In genomic region chr5:34177821-34178220, GRCm38 (mm10) we compare ENCODE assay signal across 28 mouse cellular contexts. TPM values are rescaled to one million over a fixed set of nuclear protein-coding genes. Genes with fewer than 3 reads are reported as not detected.
DNase-seq lines count a peak whose midpoint lies in the region; ATAC-seq and TF ChIP-seq lines count a peak whose summit lies in the region.
"Had no signal": no experiment of that assay in that cellular context is flagged by ENCODE, and none has a peak within 500 bp of the region (broad histone marks: within the 10 kb centered on the region; RNA-seq: fewer than 3 reads in every experiment).

No protein-coding gene starts in this region.

- ATAC-seq in limb, embryonic 11.5 days (ENCODE audit: insufficient number of reproducible peaks, low FRiP score, low TSS enrichment, low read depth): no peak
- ATAC-seq in erythroid progenitor cell, adult 5-6 weeks (replicated peaks; ENCODE audit: low FRiP score, poor library complexity, severe bottlenecking): no peak
- ATAC-seq: forebrain, embryonic 13.5 days; inflammation-experienced regulatory T-cells, adult 6 months; midbrain, embryonic 13.5 days had no signal

- H3K4me1 ChIP-seq in kidney, adult 2 months (ENCODE audit: control insufficient read depth, insufficient read depth, low read length): peaks cover 7% of the 10 kb centered on the region
- H3K4me1 ChIP-seq in limb, embryonic 11.5 days (ENCODE audit: control insufficient read depth, insufficient read depth, low read length): no peaks in the 10 kb centered on the region
- H3K4me1 ChIP-seq: midbrain, embryonic 13.5 days had no signal

- DNase-seq in cerebellum, adult 11-12 months: peak; percentile 16
- DNase-seq in cerebellum, postnatal 25 days: no peak
- DNase-seq in kidney, adult 18-20 months: peak; percentile 2
- DNase-seq in kidney, adult 2 months: no peak
- DNase-seq in urinary bladder, postnatal 14 days (ENCODE audit: low spot score): peak; percentile 2
- no peak for DNase-seq in urinary bladder, postnatal 36 days (ENCODE audit: low spot score in 2 of 2)
- peak; percentile 15 for DNase-seq in limb, embryonic 11.5 days (ENCODE audit: low spot score)
- DNase-seq: gastrocnemius, postnatal 10 days; kidney, adult 11 months; kidney, postnatal 36 days; liver, embryonic 13.5 days; lung, adult 2 months; lung, postnatal 10 days; retina, postnatal 1 day; thymus, adult 2 months; thymus, postnatal 36 days had no signal

- TF ChIP-seq CTCF in kidney, adult 2 months (conservative IDR thresholded peaks at IDR 0.05; ENCODE audit: insufficient read depth, insufficient read length, low read depth, low read length): no peak

- no peaks in the 10 kb centered on the region for H3K27me3 ChIP-seq in kidney, adult 2 months (replicated peaks; ENCODE audit: control insufficient read depth, insufficient read depth, low read length)
- H3K27me3 ChIP-seq in limb, embryonic 11.5 days (ENCODE audit: control insufficient read depth, insufficient read depth, low read length): no peaks in the 10 kb centered on the region
- H3K27me3 ChIP-seq: embryonic facial prominence, embryonic 15.5 days; forebrain, embryonic 13.5 days; heart, embryonic 12.5 days; hindbrain, embryonic 15.5 days; liver, embryonic 13.5 days; midbrain, embryonic 13.5 days had no signal

- WGBS in kidney, adult 2 months: 95% methylated on average over 4 of the region's 4 CpGs
- WGBS in limb, embryonic 11.5 days: 93% methylated on average over 4 of the region's 4 CpGs

- no peak overlapping the region for H3K4me2 ChIP-seq in limb, embryonic 11.5 days (ENCODE audit: low read depth, severe bottlenecking)
- H3K4me2 ChIP-seq: embryonic facial prominence, embryonic 15.5 days; forebrain, embryonic 13.5 days; heart, embryonic 12.5 days; hindbrain, embryonic 15.5 days; liver, embryonic 13.5 days; midbrain, embryonic 13.5 days had no signal

- no peak overlapping the region for H3K9ac ChIP-seq in limb, embryonic 11.5 days (ENCODE audit: low read length)
- H3K9ac ChIP-seq: embryonic facial prominence, embryonic 15.5 days; forebrain, embryonic 13.5 days; heart, embryonic 12.5 days; hindbrain, embryonic 15.5 days; liver, embryonic 13.5 days; midbrain, embryonic 13.5 days had no signal

- H3K9me3 ChIP-seq in limb, embryonic 11.5 days (ENCODE audit: control insufficient read depth, low read length): no peaks in the 10 kb centered on the region
- H3K9me3 ChIP-seq: embryonic facial prominence, embryonic 10.5 days; embryonic facial prominence, embryonic 15.5 days; forebrain, embryonic 13.5 days; heart, embryonic 12.5 days; hindbrain, embryonic 15.5 days; liver, embryonic 13.5 days; midbrain, embryonic 13.5 days had no signal

- no peak for TF ChIP-seq POLR2A in kidney, adult 2 months (IDR thresholded peaks at IDR 0.05; ENCODE audit: low read depth, low read length)

- H3K36me3 ChIP-seq in kidney, adult 2 months (ENCODE audit: control insufficient read depth, insufficient read depth, low read length): peaks cover 1% of the 10 kb centered on the region
- peaks cover 9% of the 10 kb centered on the region for H3K36me3 ChIP-seq in limb, embryonic 11.5 days (ENCODE audit: control insufficient read depth, insufficient read depth, low read length)

- H3K4me3 ChIP-seq in kidney, adult 2 months (ENCODE audit: insufficient read depth, low read depth, low read length): no peak overlapping the region
- no peak overlapping the region for H3K4me3 ChIP-seq in limb, embryonic 11.5 days (ENCODE audit: low read depth, low read length)
- H3K4me3 ChIP-seq: embryonic facial prominence, embryonic 10.5 days; embryonic facial prominence, embryonic 15.5 days; forebrain, embryonic 13.5 days; heart, embryonic 12.5 days; hindbrain, embryonic 15.5 days; layer of hippocampus, adult 2 months; left cerebral cortex, adult 2 months; liver, embryonic 13.5 days; midbrain, embryonic 13.5 days had no signal

- H3K27ac ChIP-seq in kidney, adult 2 months (ENCODE audit: insufficient read depth, low read depth, low read length): no peak overlapping the region
- no peak overlapping the region for H3K27ac ChIP-seq in limb, embryonic 11.5 days (replicated peaks; ENCODE audit: low read depth, low read length)
- H3K27ac ChIP-seq: embryonic facial prominence, embryonic 10.5 days; embryonic facial prominence, embryonic 15.5 days; forebrain, embryonic 13.5 days; hindbrain, embryonic 15.5 days; liver, embryonic 13.5 days; macrophage; midbrain, embryonic 13.5 days had no signal

RNA-seq across cellular contexts. Expression of gene Haus3, which starts 8.5 kb away (rescaled TPM):
- polyA plus RNA-seq in kidney, adult 2 months (2012; rRNA removed): 0.34 and 0.64 TPM in 2 replicates
- 55.9 and 57.0 TPM in 2 replicates for polyA plus RNA-seq in limb, embryonic 11.5 days (2014; fragmentation: Nextera tagmentation; extraction: Ambion mirVana)
- 61.6 and 90.5 TPM in 2 replicates for total RNA-seq in erythroid progenitor cell, adult 5-6 weeks (2015; ENCODE audit: low replicate concordance)
- 99.5 and 120 TPM in 2 replicates for total RNA-seq in erythroid progenitor cell, adult 5-6 weeks (2017; ENCODE audit: low replicate concordance)

RNA-seq across cellular contexts. Expression of gene Poln, which starts 8.6 kb away (rescaled TPM):
- 1.3 and 1.8 TPM in 2 replicates for polyA plus RNA-seq in kidney, adult 2 months (2012; rRNA removed)
- polyA plus RNA-seq in limb, embryonic 11.5 days (2014; fragmentation: Nextera tagmentation; extraction: Ambion mirVana): 0.62 and 0.81 TPM in 2 replicates
- 1.1 and 4.2 TPM in 2 replicates for total RNA-seq in erythroid progenitor cell, adult 5-6 weeks (2015; ENCODE audit: low replicate concordance)
- 1.7 and 7.3 TPM in 2 replicates for total RNA-seq in erythroid progenitor cell, adult 5-6 weeks (2017; ENCODE audit: low replicate concordance)
- total RNA-seq: hematopoietic stem cell, adult 5-6 weeks had no signal
- polyA plus RNA-seq: macrophage had no signal

RNA-seq across cellular contexts. Expression of gene Mxd4, which starts 9.7 kb away (rescaled TPM):
- polyA plus RNA-seq in kidney, adult 2 months (2012; rRNA removed): 143 and 164 TPM in 2 replicates
- polyA plus RNA-seq in limb, embryonic 11.5 days (2014; fragmentation: Nextera tagmentation; extraction: Ambion mirVana): 27.8 and 28.3 TPM in 2 replicates
- 4.7 and 7.1 TPM in 2 replicates for total RNA-seq in erythroid progenitor cell, adult 5-6 weeks (2015; ENCODE audit: low replicate concordance)
- 3.6 and 13.6 TPM in 2 replicates for total RNA-seq in erythroid progenitor cell, adult 5-6 weeks (2017; ENCODE audit: low replicate concordance)

Comparison
In these comparisons a context has a peak if more than half of its experiments do, and no peak if none do; other contexts are left out.
1. DNase-seq: peak in cerebellum, adult 11-12 months (single experiment), kidney, adult 18-20 months (single experiment), urinary bladder, postnatal 14 days (single experiment) and limb, embryonic 11.5 days (single experiment); none in cerebellum, postnatal 25 days (0 of 2), kidney, adult 2 months (single experiment) and urinary bladder, postnatal 36 days (0 of 2).
2. RNA of gene Haus3, which starts 8.5 kb away (polyA plus RNA-seq): 55.9 to 57.0 TPM in limb, embryonic 11.5 days; 0.34 to 0.64 TPM in kidney, adult 2 months; every median in the first group is over 10 times any median in the second.